17 mouse cellular contexts compared by ENCODE assay signal in genomic region chr3:59477441-59478061, GRCm38 (mm10).
DNase-seq lines count a peak whose midpoint lies in the region; ATAC-seq and TF ChIP-seq lines count a peak whose summit lies in the region.
"Had no signal": no experiment of that assay in that cellular context is flagged by ENCODE, and none has a peak within 500 bp of the region (broad histone marks: within the 10 kb centered on the region; RNA-seq: fewer than 3 reads in every experiment).

No protein-coding gene starts in this region.

- no peaks in the 10 kb centered on the region for H3K9me3 ChIP-seq in hindbrain, embryonic 11.5 days (ENCODE audit: control insufficient read depth, low read length)
- no peaks in the 10 kb centered on the region for H3K9me3 ChIP-seq in hindbrain, embryonic 13.5 days
- no peaks in the 10 kb centered on the region for H3K9me3 ChIP-seq in midbrain, embryonic 12.5 days
- no peaks in the 10 kb centered on the region for H3K9me3 ChIP-seq in midbrain, postnatal 0 days (ENCODE audit: low read length)
- H3K9me3 ChIP-seq: heart, embryonic 10.5 days; neural tube, embryonic 15.5 days had no signal

- no peak overlapping the region for H3K27ac ChIP-seq in hindbrain, embryonic 11.5 days (ENCODE audit: low read depth, low read length)
- no peak overlapping the region for H3K27ac ChIP-seq in hindbrain, embryonic 13.5 days
- no peak overlapping the region for H3K27ac ChIP-seq in midbrain, embryonic 12.5 days (replicated peaks)
- H3K27ac ChIP-seq in midbrain, postnatal 0 days (ENCODE audit: low read depth, low read length): no peak overlapping the region
- H3K27ac ChIP-seq: heart, embryonic 10.5 days; kidney, postnatal 0 days; liver, embryonic 14.5 days; neural tube, embryonic 15.5 days had no signal

- H3K27me3 ChIP-seq in hindbrain, embryonic 11.5 days (ENCODE audit: control insufficient read depth, insufficient read depth, low read length): no peaks in the 10 kb centered on the region
- no peaks in the 10 kb centered on the region for H3K27me3 ChIP-seq in hindbrain, embryonic 13.5 days
- no peaks in the 10 kb centered on the region for H3K27me3 ChIP-seq in midbrain, embryonic 12.5 days
- no peaks in the 10 kb centered on the region for H3K27me3 ChIP-seq in midbrain, postnatal 0 days (ENCODE audit: insufficient read depth, low read length)
- H3K27me3 ChIP-seq: neural tube, embryonic 15.5 days had no signal

- H3K4me2 ChIP-seq in hindbrain, embryonic 11.5 days (replicated peaks; ENCODE audit: low read depth, low read length): no peak overlapping the region
- H3K4me2 ChIP-seq in hindbrain, embryonic 13.5 days: no peak overlapping the region; the same call in 1 of the 2 replicates
- no peak overlapping the region for H3K4me2 ChIP-seq in midbrain, embryonic 12.5 days (replicated peaks)
- no peak overlapping the region for H3K4me2 ChIP-seq in midbrain, postnatal 0 days (ENCODE audit: low read depth, low read length, poor library complexity, severe bottlenecking)

- H3K4me3 ChIP-seq in hindbrain, embryonic 11.5 days (ENCODE audit: low read depth, low read length): no peak overlapping the region
- no peak overlapping the region for H3K4me3 ChIP-seq in hindbrain, embryonic 13.5 days
- H3K4me3 ChIP-seq in midbrain, embryonic 12.5 days: no peak overlapping the region
- H3K4me3 ChIP-seq in midbrain, postnatal 0 days (ENCODE audit: low read depth, low read length): no peak overlapping the region
- H3K4me3 ChIP-seq: heart, embryonic 10.5 days; neural tube, embryonic 15.5 days had no signal

- H3K9ac ChIP-seq in hindbrain, embryonic 11.5 days (ENCODE audit: low read depth, low read length): no peak overlapping the region
- no peak overlapping the region for H3K9ac ChIP-seq in hindbrain, embryonic 13.5 days
- H3K9ac ChIP-seq in midbrain, embryonic 12.5 days (replicated peaks): no peak overlapping the region
- no peak overlapping the region for H3K9ac ChIP-seq in midbrain, postnatal 0 days (replicated peaks; ENCODE audit: low read length, poor library complexity, severe bottlenecking)
- H3K9ac ChIP-seq: liver, embryonic 14.5 days; neural tube, embryonic 15.5 days had no signal

- WGBS in hindbrain, embryonic 11.5 days: 45% methylated on average over 6 of the region's 6 CpGs
- WGBS in hindbrain, embryonic 13.5 days: 51% methylated on average over 6 of the region's 6 CpGs
- WGBS in midbrain, embryonic 12.5 days: 46% methylated on average over 6 of the region's 6 CpGs
- WGBS in midbrain, postnatal 0 days: 33% methylated on average over 6 of the region's 6 CpGs

- peak; percentile 38 for ATAC-seq in hindbrain, embryonic 11.5 days (ENCODE audit: low FRiP score)
- no peak for ATAC-seq in hindbrain, embryonic 13.5 days (ENCODE audit: low FRiP score)
- peak; percentile 38; the same call in 1 of the 2 replicates for ATAC-seq in midbrain, embryonic 12.5 days (ENCODE audit: low FRiP score, low read depth)
- no peak for ATAC-seq in midbrain, postnatal 0 days (ENCODE audit: low FRiP score)
- ATAC-seq in megakaryocyte progenitor cell, adult 5-6 weeks (replicated peaks; ENCODE audit: poor library complexity): 0 out of 2 replicates have a peak, but pooled peaks have one; percentile 26
- ATAC-seq: activated CD4-positive, CD25-positive, alpha-beta regulatory T cell, adult 4 months; lung, postnatal 0 days had no signal

- no peaks in the 10 kb centered on the region for H3K4me1 ChIP-seq in hindbrain, embryonic 11.5 days (replicated peaks; ENCODE audit: control insufficient read depth, insufficient read depth, low read length)
- peaks cover 6% of the 10 kb centered on the region; the same call in 1 of the 2 replicates for H3K4me1 ChIP-seq in hindbrain, embryonic 13.5 days (replicated peaks)
- H3K4me1 ChIP-seq in midbrain, embryonic 12.5 days: no peaks in the 10 kb centered on the region
- no peaks in the 10 kb centered on the region for H3K4me1 ChIP-seq in midbrain, postnatal 0 days (ENCODE audit: insufficient read depth, low read length)
- H3K4me1 ChIP-seq: heart, embryonic 10.5 days; neural tube, embryonic 15.5 days had no signal

- DNase-seq in hindbrain, embryonic 11.5 days (ENCODE audit: low spot score): no peak
- no peak for DNase-seq in midbrain, postnatal 0 days (ENCODE audit: low spot score)
- DNase-seq in Muller cell, postnatal 12 days (ENCODE audit: inconsistent ontology term): peak; percentile 7
- DNase-seq in thymus, postnatal 10 days (ENCODE audit: low spot score in 2 of 2): no peak
- DNase-seq: cerebellum, adult 18-20 months; kidney, adult 18-20 months; right cerebral cortex, postnatal 25 days; thymus, adult 18-20 months had no signal

- TF ChIP-seq CTCF in midbrain, postnatal 0 days (IDR thresholded peaks at IDR 0.05): no peak

- no peaks in the 10 kb centered on the region for H3K36me3 ChIP-seq in hindbrain, embryonic 11.5 days (ENCODE audit: control insufficient read depth, insufficient read depth, low read length)
- H3K36me3 ChIP-seq in hindbrain, embryonic 13.5 days: no peaks in the 10 kb centered on the region
- no peaks in the 10 kb centered on the region for H3K36me3 ChIP-seq in midbrain, embryonic 12.5 days
- no peaks in the 10 kb centered on the region for H3K36me3 ChIP-seq in midbrain, postnatal 0 days (ENCODE audit: insufficient read depth, low read length)
- H3K36me3 ChIP-seq: heart, embryonic 10.5 days; neural tube, embryonic 15.5 days had no signal

Comparison
In these comparisons a context has a peak if more than half of its experiments do, and no peak if none do; other contexts are left out.
1. ATAC-seq: peak in hindbrain, embryonic 11.5 days (single experiment), midbrain, embryonic 12.5 days (single experiment) and megakaryocyte progenitor cell, adult 5-6 weeks (single experiment); none in hindbrain, embryonic 13.5 days (single experiment) and midbrain, postnatal 0 days (single experiment).